Mouse (Mus musculus) hindbrain, postnatal 0 days (tissue): ENCODE data around the gene Smco4. TPM values are rescaled to one million over a fixed set of nuclear protein-coding genes. Genes with fewer than 3 reads are reported as not detected.
A peak's percentile ranks its signal among the peaks of the same experiment; 100 is the strongest.
"Not testable (repeated sequence)": the region's sequence is repeated elsewhere in the genome, so short reads cannot be mapped to it uniquely, and the experiment has no call there.

Experiments
- ATAC-seq: fragments of 200-750 bp; cut with Nextera tagmentation; 2 replicates; pipeline ENCODE4 v1.8.0; 2017; ENCODE audit warnings: mild to moderate bottlenecking, moderate TSS enrichment, moderate library complexity
- DNase-seq: peaks from one replicate; pipeline ENCODE4 v3.0.0-alpha.2; 2015; ENCODE audit warnings: low spot score
- H3K27ac ChIP-seq: fragments of 300-500 bp; sonication (generic); 2 replicates; pipeline ENCODE4 v1.5.1; 2014; ENCODE audit warnings: mild to moderate bottlenecking
- H3K27me3 ChIP-seq: fragments of 300-500 bp; sonication (generic); 2 replicates; pipeline ENCODE4 v1.6.1; 2014; ENCODE audit warnings: low read length, mixed read lengths; ENCODE audit not compliant: insufficient read depth
- H3K36me3 ChIP-seq: fragments of 300-500 bp; sonication (generic); 2 replicates; pipeline ENCODE4 v1.6.1; 2014; ENCODE audit warnings: low read length, mixed read lengths; ENCODE audit not compliant: insufficient read depth
- H3K4me1 ChIP-seq: fragments of 300-500 bp; sonication (generic); 2 replicates; pipeline ENCODE4 v1.6.1; 2014; ENCODE audit warnings: antibody characterized with exemption, low read length, mixed read lengths; ENCODE audit not compliant: insufficient read depth
- H3K4me2 ChIP-seq: fragments of 300-500 bp; sonication (generic); 2 replicates; pipeline ENCODE4 v1.6.1; 2014; ENCODE audit warnings: low read depth, mild to moderate bottlenecking, low read length, moderate library complexity, mixed read lengths
- H3K4me3 ChIP-seq: fragments of 300-500 bp; sonication (generic); 2 replicates; pipeline ENCODE4 v1.5.1; 2014; ENCODE audit warnings: low read length
- H3K9ac ChIP-seq: fragments of 300-500 bp; sonication (generic); replicated peaks from 2 replicates; pipeline ENCODE4 v1.6.1; 2014; ENCODE audit warnings: mild to moderate bottlenecking, low read length, moderate library complexity, mixed read lengths
- H3K9me3 ChIP-seq: fragments of 300-500 bp; sonication (generic); 2 replicates; pipeline ENCODE4 v1.6.1; 2016; ENCODE audit warnings: low read length, mixed read lengths
- CTCF ChIP-seq: IDR thresholded peaks from 2 replicates; pipeline ENCODE4 v1.5.1; 2016; ENCODE audit warnings: antibody characterized with exemption, control low read depth, low read depth
- WGBS: fragments of 180-500 bp; shearing (Covaris S2); extraction: QIAGEN DNeasy Blood & Tissue Kit; methylation state at CpG from one replicate; pipeline ENCODE4 v1.1.7; 2014; 5-methylcytosine and 5-hydroxymethylcytosine counted together
- polyA plus RNA-seq: library from polyadenylated mRNA; unstranded; fragments of >200 nt; fragmentation: Nextera tagmentation; extraction: Ambion mirVana; gene quantifications from 2 replicates; pipeline ENCODE4 v1.2.1, GENCODE M21; 2015
- total RNA-seq: library from RNA; depleted of rRNA; stranded (reverse); fragments of >200 nt; gene quantifications from 2 replicates; pipeline ENCODE4 v1.2.3, GENCODE M21; 2014

The Smco4 gene
- total and polyA plus RNA-seq, 2 experiments from 2014 or later: 0.60 to 6.1 TPM

DNA sequence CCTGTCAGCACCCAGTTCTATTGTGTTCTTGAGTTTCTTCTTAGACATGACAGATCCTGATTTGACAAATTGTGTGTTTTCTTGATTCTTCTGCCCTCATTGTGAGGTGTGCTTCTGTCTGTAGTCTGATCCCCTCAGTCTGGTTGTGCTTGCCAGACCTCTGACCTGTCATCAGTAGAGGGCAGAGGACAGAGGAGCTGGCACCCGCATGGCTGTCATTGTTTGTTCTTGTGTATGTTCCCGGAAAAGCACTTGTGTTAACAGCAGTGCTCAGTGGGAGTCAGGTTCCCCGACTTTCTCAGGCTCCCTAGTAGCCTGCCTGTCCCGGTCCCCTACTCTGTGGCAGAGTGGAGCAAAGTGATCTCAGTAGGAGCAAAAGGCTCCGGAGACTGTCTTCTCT lies 42.2 kb downstream of the Smco4 start:
- WGBS: 31% methylated on average over 5 of the region's 5 CpGs
- H3K4me3 ChIP-seq: no peak overlapping the region
- no peaks in the 10 kb centered on the region for H3K36me3 ChIP-seq
- no peaks in the 10 kb centered on the region for H3K9me3 ChIP-seq
- no peak overlapping the region for H3K9ac ChIP-seq
- H3K27me3 ChIP-seq: no peaks in the 10 kb centered on the region
- 0 out of 2 replicates have a peak, but pooled peaks cover 5% of the 10 kb centered on the region for H3K4me1 ChIP-seq
- no peak for ATAC-seq
- no peak overlapping the region for H3K27ac ChIP-seq
- no peak for TF ChIP-seq CTCF
- H3K4me2 ChIP-seq: no peak overlapping the region
- no peak for DNase-seq

DNA sequence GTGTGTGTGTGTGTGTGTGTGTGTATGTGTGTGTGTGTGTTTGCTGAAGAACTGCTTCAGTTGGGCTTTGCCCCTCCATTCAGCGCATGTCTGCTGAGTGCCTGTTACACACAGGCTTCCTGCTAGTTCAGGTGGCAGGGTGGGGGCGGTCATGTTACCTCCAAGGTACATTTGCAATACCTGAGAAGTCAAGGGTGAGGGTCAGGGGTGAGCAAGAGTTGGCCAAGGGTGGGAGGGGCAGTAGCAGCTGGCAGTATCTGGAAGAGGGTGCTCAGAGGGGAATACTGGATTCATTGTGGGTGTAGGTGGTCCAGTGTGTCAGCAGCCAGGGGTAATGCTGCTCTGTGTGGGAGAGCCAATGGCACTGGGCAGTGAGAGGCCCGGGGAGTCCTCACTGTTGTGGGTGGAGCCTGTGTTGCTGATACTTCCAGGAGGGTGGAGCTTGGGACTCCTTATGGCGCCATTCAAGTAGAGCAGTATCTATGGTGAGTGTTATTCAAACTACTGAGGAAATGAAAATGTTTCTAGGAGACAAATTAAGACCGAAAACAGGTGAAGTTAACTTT lies 43.7 kb downstream of the Smco4 start:
- Histone ChIP-seq H3K27ac (no peak overlapping the region), H3K9me3 (no peaks in the 10 kb centered on the region), H3K4me1 (0 out of 2 replicates have a peak, but pooled peaks cover 5% of the 10 kb centered on the region), H3K27me3 (no peaks in the 10 kb centered on the region), H3K4me2 (no peak overlapping the region), H3K9ac (no peak overlapping the region), H3K36me3 (no peaks in the 10 kb centered on the region), H3K4me3 (no peak overlapping the region)
- peak; percentile 27; the same call in 1 of the 2 replicates for ATAC-seq
- no peak for TF ChIP-seq CTCF
- 88% methylated on average over 5 of the region's 5 CpGs for WGBS
- no peak for DNase-seq

DNA sequence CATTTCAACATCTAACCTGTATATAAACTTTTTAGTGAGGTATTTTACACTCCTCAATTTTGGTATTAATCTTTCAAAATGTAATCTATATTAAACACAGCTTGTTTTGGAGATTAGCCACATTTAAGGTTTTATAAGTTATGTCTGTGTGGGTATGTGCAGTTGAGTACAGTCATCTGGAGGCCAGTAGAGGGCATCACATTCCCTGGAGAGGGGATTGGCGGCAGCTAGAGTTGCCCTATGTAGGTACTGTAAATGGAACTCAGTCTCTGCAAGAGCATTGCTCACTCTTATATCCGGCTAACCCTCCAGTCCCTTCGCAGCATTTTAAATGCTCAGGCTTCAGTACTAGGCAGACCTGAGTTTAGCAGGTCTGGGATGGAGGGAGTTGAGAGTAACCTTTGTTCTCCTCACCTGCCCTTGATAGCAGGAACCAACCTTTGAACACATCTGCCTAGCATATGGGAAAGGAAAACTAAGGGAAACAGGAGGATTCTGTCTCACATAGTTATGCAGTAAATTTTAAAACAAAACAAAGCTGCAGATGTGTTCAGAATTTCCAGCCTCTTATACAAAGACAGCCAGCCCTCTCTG lies 44.3 kb downstream of the Smco4 start:
- no peak overlapping the region for H3K4me2 ChIP-seq
- no peaks in the 10 kb centered on the region for H3K36me3 ChIP-seq
- H3K4me3 ChIP-seq: no peak overlapping the region
- 0 out of 2 replicates have a peak, but pooled peaks cover 5% of the 10 kb centered on the region for H3K4me1 ChIP-seq
- no peaks in the 10 kb centered on the region for H3K27me3 ChIP-seq
- DNase-seq (no peak), ATAC-seq (no peak)
- H3K9me3 ChIP-seq: no peaks in the 10 kb centered on the region
- WGBS: 86% methylated on average over 3 of the region's 3 CpGs
- H3K27ac ChIP-seq: no peak overlapping the region
- TF ChIP-seq CTCF: no peak
- H3K9ac ChIP-seq: no peak overlapping the region

DNA sequence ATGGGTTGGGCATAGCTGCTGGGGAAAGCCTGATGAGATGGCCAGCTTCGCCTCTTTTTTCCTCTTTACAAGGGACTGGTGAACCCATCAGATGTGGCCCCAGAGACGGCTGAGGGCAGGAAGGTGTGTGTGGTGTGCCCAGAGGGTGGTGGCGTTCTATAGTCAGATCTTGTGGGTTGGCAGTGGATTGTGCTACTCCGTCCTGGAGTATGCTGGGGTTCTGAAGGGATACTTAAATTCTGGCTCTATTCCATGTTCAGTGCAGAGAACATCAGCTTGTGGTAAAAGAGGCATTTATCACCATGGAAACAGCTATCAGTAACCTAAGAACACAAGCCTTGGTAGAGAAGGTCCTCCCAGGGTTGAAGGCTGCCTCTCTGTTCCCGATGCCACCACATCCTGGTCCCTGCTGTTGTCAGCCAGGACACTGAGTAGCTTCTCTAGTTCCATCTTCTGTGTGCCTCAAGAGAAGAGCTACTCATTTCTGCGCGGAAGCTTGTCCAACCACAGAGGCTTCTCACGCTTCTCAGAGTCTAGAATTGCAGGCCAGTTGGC lies 45.8 kb downstream of the Smco4 start:
- no peak for TF ChIP-seq CTCF
- no peaks in the 10 kb centered on the region for H3K9me3 ChIP-seq
- H3K36me3 ChIP-seq: no peaks in the 10 kb centered on the region
- no peak overlapping the region for H3K27ac ChIP-seq
- DNase-seq (no peak), ATAC-seq (no peak)
- H3K4me1 ChIP-seq: 0 out of 2 replicates have a peak, but pooled peaks cover 2% of the 10 kb centered on the region
- H3K27me3 ChIP-seq: no peaks in the 10 kb centered on the region
- H3K9ac ChIP-seq: no peak overlapping the region
- H3K4me3 ChIP-seq: no peak overlapping the region
- 82% methylated on average over 8 of the region's 8 CpGs for WGBS
- H3K4me2 ChIP-seq: no peak overlapping the region

DNA sequence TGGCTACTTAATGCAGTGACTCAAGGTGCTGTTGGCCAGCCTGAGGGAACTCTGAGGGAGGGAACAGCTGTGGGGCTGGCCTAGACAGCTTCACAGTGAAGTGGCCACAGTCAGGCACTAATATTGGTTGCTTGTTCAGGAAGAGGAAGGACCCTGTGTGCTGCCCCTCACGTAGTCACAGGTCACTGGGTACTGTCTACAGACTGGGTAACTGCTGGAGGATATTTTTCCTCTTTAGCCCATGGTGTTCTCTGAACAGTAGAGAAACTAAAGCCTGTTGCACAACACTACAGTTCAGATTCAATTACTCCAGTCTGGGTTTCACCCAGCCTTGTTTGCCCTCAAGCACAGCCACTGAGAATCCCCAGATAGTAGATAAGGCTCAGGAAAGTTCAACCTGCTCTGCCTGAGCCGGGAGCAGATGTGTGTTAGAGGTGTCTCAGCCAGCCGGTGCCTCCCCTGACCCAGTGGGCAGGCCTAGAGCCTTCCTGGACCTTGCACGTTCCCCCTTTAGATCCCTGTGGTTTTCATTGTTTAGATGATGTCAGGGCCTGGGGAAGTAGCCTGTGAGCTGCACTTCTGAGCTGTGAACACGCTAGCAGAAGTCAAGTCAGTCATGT lies 48.6 kb downstream of the Smco4 start:
- H3K9ac ChIP-seq: no peak overlapping the region
- H3K36me3 ChIP-seq: no peaks in the 10 kb centered on the region
- DNase-seq (no peak), ATAC-seq (no peak)
- 70% methylated on average over 5 of the region's 5 CpGs for WGBS
- no peak overlapping the region for H3K4me3 ChIP-seq
- no peaks in the 10 kb centered on the region for H3K4me1 ChIP-seq
- H3K9me3 ChIP-seq: no peaks in the 10 kb centered on the region
- TF ChIP-seq CTCF: no peak
- no peak overlapping the region for H3K4me2 ChIP-seq
- H3K27ac ChIP-seq: no peak overlapping the region
- H3K27me3 ChIP-seq: no peaks in the 10 kb centered on the region

DNA sequence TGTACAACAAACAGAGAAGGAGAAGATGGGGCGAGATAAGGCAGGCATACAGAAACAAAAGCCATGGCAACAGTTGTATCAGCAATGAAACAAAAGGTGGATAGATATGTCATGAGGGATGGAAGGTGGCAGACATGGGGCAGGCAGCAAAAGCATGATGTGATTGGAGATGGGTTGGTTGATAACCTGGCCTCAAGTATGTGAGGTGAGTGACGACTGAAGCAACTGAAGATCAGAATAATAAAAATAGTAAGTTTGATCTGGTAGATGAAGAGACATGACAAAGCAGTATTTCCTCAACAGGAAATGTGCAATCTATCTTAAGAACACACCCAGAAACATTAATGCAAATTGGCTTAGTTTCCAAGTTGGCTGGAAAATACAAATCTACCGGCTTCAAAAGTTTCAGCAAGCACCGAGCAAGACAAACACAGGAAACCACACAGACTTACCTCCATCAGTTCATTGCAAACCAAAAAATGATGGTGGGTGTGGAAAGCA lies 57.3 kb downstream of the Smco4 start:
- H3K9me3 ChIP-seq: no peaks in the 10 kb centered on the region
- H3K36me3 ChIP-seq: no peaks in the 10 kb centered on the region
- DNase-seq (no peak), ATAC-seq (no peak)
- no peak overlapping the region for H3K4me3 ChIP-seq
- H3K27ac ChIP-seq: no peak overlapping the region
- H3K4me2 ChIP-seq: no peak overlapping the region
- no peak overlapping the region for H3K9ac ChIP-seq
- WGBS: 91% methylated on average over 4 of the region's 4 CpGs
- H3K27me3 ChIP-seq: no peaks in the 10 kb centered on the region
- no peak for TF ChIP-seq CTCF
- no peaks in the 10 kb centered on the region for H3K4me1 ChIP-seq

DNA sequence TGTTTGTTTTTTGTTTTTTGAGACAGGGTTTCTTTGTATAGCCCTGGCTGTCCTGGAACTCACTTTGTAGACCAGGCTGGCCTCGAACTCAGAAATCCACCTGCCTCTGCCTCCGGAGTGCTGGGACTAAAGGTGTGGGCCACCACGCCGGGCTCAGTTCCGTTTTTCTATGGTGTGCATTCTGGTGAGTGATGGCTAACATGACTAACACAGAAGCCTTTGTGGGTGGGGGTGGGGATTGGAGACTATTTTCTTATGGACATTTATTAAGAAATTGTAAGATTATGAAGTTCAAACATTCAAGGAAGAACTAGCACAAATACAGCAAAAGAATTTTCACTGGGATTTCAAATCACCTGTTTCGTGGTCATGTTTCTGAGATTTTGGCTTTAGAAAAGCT lies 57.8 kb downstream of the Smco4 start:
- H3K4me3 ChIP-seq, DNase-seq, H3K4me1 ChIP-seq, ATAC-seq, H3K36me3 ChIP-seq, H3K9me3 ChIP-seq, H3K4me2 ChIP-seq, H3K27me3 ChIP-seq, H3K9ac ChIP-seq, H3K27ac ChIP-seq: not testable (repeated sequence)
- WGBS: 92% methylated on average over 6 of the region's 6 CpGs
